Mouse (Mus musculus): ENCODE data around the gene Selplg. TPM values are rescaled to one million over a fixed set of nuclear protein-coding genes. Genes with fewer than 3 reads are reported as not detected.
"Not testable (repeated sequence)": the region's sequence is repeated elsewhere in the genome, so short reads cannot be mapped to it uniquely, and the experiment has no call there.

Selplg gene
- polyA plus RNA-seq, 2 experiments, result 4.0 to 5.4 TPM

DNA sequence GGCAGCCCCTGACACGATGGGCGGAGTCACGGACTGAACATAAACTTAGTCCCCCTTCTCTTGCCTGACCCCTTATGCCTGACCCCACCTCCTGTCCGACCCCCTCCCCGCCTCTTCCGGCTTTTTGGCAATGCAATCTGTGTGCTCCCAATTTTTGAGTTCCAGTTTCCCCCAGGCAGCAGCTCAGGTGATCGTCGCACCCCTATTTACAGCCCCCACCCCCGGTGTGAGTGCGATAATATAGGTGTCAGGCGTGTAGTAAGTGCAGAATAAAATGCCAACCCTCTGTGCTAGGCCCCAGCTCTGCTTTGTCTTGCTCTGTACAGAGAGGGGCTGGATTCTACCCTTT, 17.4 kb downstream of the Selplg start:
- no peak overlapping the region for H3K9ac ChIP-seq (ENCODE audit: low read depth, low read length, severe bottlenecking)
- H3K27ac ChIP-seq (replicated peaks; ENCODE audit: low read depth, low read length), result no peak overlapping the region
- 44% methylated on average over 11 of the region's 11 CpGs for WGBS
- H3K27me3 ChIP-seq (ENCODE audit: control insufficient read depth, insufficient read depth, low read length), result no peaks in the 10 kb centered on the region
- H3K4me3 ChIP-seq (replicated peaks; ENCODE audit: low read length), result no peak overlapping the region
- TF ChIP-seq POLR2A (IDR thresholded peaks at IDR 0.05; ENCODE audit: borderline replicate concordance, extremely low read depth, insufficient read depth, insufficient read length), result no peak
- no peaks in the 10 kb centered on the region for H3K36me3 ChIP-seq (ENCODE audit: control insufficient read depth, insufficient read depth, low read length)
- H3K4me2 ChIP-seq (replicated peaks; ENCODE audit: low read depth, low read length, severe bottlenecking), result no peak overlapping the region
- no peaks in the 10 kb centered on the region for H3K4me1 ChIP-seq (ENCODE audit: control insufficient read depth, insufficient read depth, low read length)
- peaks cover 9% of the 10 kb centered on the region for H3K9me3 ChIP-seq (ENCODE audit: control insufficient read depth, low read length)
- DNase-seq (ENCODE audit: low spot score) (no peak), ATAC-seq (ENCODE audit: low FRiP score, low read depth) (no peak)

DNA sequence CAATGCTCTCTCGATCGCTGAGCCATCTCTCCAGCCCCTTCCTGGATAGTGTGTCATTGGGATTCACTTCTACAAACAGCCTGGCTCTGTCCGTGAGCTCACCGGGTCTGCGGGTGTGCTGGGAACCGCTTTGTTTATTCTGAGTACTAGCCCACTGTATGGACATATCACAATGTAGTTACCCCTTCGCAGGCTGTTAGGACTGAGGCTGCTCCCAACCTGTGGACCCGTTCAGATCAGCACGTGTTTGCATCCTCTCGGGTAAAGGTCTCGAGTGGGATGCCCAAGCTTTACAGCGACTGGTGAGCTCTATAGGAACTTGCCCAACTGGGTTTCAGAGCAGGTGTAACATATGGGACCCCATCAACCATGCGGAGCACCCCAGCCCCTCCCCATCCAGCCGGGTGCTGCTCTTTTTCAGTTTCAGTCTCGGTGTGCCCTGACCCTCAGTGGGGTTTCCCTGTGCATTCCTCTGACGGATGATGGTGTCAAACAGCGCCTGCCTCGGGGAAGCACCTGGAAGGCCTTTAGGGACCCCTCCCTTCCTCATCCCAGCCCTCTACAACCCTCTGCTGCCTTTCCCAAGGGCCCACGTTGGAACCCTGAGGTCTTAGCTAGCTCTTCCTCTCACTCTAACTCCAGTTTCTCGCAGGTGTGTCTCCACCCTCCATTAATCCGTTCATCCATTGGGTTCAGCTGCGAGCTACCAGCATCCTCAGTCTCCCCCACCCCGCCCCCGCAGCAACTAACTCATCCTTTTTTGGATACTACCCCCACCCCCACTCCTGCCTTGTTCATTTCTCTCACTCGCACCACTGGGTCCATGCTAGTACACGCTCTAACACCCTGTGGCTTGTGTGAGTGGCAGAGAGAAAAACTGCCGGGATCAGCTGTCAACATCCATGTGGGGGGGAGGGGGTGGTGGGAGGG, 18.1 kb downstream of the Selplg start:
- 37% methylated on average over 27 of the region's 27 CpGs for WGBS
- no peak overlapping the region for H3K27ac ChIP-seq (replicated peaks; ENCODE audit: low read depth, low read length)

DNA sequence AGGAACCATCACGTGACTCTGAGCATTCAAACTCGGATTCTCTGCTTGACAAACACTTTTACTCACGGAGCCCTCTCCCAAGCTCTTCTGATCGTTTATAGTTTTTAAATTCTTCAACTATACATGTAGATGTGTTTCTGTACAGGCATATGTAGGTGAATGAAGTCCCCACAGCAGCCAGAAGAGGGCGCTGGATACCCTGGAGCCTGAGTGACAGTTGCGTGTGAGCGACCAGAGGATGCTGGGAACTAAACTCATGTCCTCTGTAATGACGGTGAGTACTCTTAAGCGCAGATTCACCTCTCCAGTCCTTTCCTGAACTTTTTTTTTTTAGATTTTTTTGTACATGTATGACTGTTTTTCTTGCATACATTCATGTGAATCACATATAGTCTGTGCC, 18.8 kb downstream of the Selplg start:
- DNase-seq (ENCODE audit: low spot score) (no peak), ATAC-seq (ENCODE audit: low FRiP score, low read depth) (no peak)
- H3K27me3 ChIP-seq (ENCODE audit: control insufficient read depth, insufficient read depth, low read length), result no peaks in the 10 kb centered on the region
- 26% methylated on average over 9 of the region's 9 CpGs for WGBS
- no peak overlapping the region for H3K4me2 ChIP-seq (replicated peaks; ENCODE audit: low read depth, low read length, severe bottlenecking)
- H3K4me3 ChIP-seq (replicated peaks; ENCODE audit: low read length), result no peak overlapping the region
- no peak overlapping the region for H3K27ac ChIP-seq (replicated peaks; ENCODE audit: low read depth, low read length)
- peaks cover 9% of the 10 kb centered on the region for H3K9me3 ChIP-seq (ENCODE audit: control insufficient read depth, low read length)
- H3K36me3 ChIP-seq (ENCODE audit: control insufficient read depth, insufficient read depth, low read length), result no peaks in the 10 kb centered on the region
- TF ChIP-seq POLR2A (IDR thresholded peaks at IDR 0.05; ENCODE audit: borderline replicate concordance, extremely low read depth, insufficient read depth, insufficient read length), result no peak
- H3K9ac ChIP-seq (ENCODE audit: low read depth, low read length, severe bottlenecking), result no peak overlapping the region
- H3K4me1 ChIP-seq (ENCODE audit: control insufficient read depth, insufficient read depth, low read length), result peaks cover 4% of the 10 kb centered on the region

More for the DNA sequence above, 18.1 kb downstream of the Selplg start:
- H3K4me1 ChIP-seq (ENCODE audit: control insufficient read depth, insufficient read depth, low read length), result no peaks in the 10 kb centered on the region
- H3K4me2 ChIP-seq (replicated peaks; ENCODE audit: low read depth, low read length, severe bottlenecking), result no peak overlapping the region
- no peak for ATAC-seq (ENCODE audit: low FRiP score, low read depth)
- H3K4me3 ChIP-seq (replicated peaks; ENCODE audit: low read length), result no peak overlapping the region
- H3K9ac ChIP-seq (ENCODE audit: low read depth, low read length, severe bottlenecking), result no peak overlapping the region
- H3K9me3 ChIP-seq (ENCODE audit: control insufficient read depth, low read length), result peaks cover 9% of the 10 kb centered on the region
- DNase-seq (ENCODE audit: low spot score), result no peak
- no peaks in the 10 kb centered on the region for H3K27me3 ChIP-seq (ENCODE audit: control insufficient read depth, insufficient read depth, low read length)
- no peak for TF ChIP-seq POLR2A (IDR thresholded peaks at IDR 0.05; ENCODE audit: borderline replicate concordance, extremely low read depth, insufficient read depth, insufficient read length)
- no peaks in the 10 kb centered on the region for H3K36me3 ChIP-seq (ENCODE audit: control insufficient read depth, insufficient read depth, low read length)

DNA sequence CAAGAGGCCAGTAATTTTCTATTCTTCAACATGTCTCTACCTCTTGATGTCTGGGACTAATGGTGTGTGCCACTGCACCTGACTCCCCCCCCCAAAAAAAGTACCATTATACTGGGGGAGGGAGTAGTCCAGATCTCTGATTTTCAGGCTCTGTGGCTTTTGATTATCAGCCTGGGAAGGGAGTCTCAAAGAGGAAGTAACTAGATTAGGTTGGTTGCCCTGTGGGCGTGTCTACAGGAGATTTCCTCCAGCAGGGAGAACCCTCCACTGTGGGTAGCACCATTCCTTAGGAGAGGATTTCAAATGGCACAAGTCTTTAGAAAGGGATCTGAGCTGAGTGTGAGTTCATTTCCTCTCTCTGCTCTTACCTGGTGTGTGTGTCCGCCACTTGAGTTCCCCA, 19.8 kb downstream of the Selplg start:
- H3K4me1 ChIP-seq (ENCODE audit: control insufficient read depth, insufficient read depth, low read length), result peaks cover 14% of the 10 kb centered on the region
- H3K9me3 ChIP-seq (ENCODE audit: control insufficient read depth, low read length), result peaks cover 9% of the 10 kb centered on the region
- DNase-seq (ENCODE audit: low spot score) (no peak), ATAC-seq (ENCODE audit: low FRiP score, low read depth) (no peak)
- no peak overlapping the region for H3K4me3 ChIP-seq (replicated peaks; ENCODE audit: low read length)
- no peaks in the 10 kb centered on the region for H3K36me3 ChIP-seq (ENCODE audit: control insufficient read depth, insufficient read depth, low read length)
- no peak for TF ChIP-seq POLR2A (IDR thresholded peaks at IDR 0.05; ENCODE audit: borderline replicate concordance, extremely low read depth, insufficient read depth, insufficient read length)
- no peak overlapping the region for H3K27ac ChIP-seq (replicated peaks; ENCODE audit: low read depth, low read length)
- 86% methylated on average over 2 of the region's 2 CpGs for WGBS
- H3K27me3 ChIP-seq (ENCODE audit: control insufficient read depth, insufficient read depth, low read length), result no peaks in the 10 kb centered on the region
- H3K4me2 ChIP-seq (replicated peaks; ENCODE audit: low read depth, low read length, severe bottlenecking), result no peak overlapping the region
- H3K9ac ChIP-seq (ENCODE audit: low read depth, low read length, severe bottlenecking), result no peak overlapping the region

DNA sequence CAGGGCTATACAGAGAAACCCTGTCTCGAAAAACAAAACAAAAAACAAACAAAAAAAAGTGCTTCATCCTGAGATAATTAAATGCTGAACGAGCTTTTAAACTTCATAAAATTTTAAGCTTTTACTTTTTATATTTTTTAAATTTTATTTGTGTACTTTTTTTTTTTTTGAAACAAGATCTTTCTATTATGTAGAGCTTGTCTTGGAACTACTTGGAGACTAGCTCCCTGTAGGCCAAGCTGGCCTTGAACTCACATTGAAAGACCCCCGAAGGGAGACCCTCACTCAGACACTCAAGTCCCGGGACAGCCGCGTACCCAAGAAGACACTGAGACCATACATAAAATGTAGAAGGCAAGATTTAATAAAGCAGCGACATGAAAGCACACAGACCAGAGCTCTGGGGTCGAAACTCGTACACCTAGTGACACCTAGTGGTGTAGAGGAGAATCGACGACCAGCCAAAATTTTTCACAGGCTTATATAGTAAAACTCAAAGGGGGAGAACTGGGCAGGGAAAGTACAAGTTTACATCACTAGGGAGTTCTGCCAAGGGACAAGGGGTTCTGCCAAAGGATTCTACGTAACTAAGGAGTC, 20.5 kb downstream of the Selplg start:
- ATAC-seq (ENCODE audit: low FRiP score, low read depth); H3K36me3 ChIP-seq (ENCODE audit: control insufficient read depth, insufficient read depth, low read length); H3K4me3 ChIP-seq (replicated peaks; ENCODE audit: low read length); H3K27me3 ChIP-seq (ENCODE audit: control insufficient read depth, insufficient read depth, low read length); H3K9ac ChIP-seq (ENCODE audit: low read depth, low read length, severe bottlenecking); H3K27ac ChIP-seq (replicated peaks; ENCODE audit: low read depth, low read length); H3K9me3 ChIP-seq (ENCODE audit: control insufficient read depth, low read length); H3K4me2 ChIP-seq (replicated peaks; ENCODE audit: low read depth, low read length, severe bottlenecking): not testable (repeated sequence)
- DNase-seq (ENCODE audit: low spot score), result peak; percentile 39
- WGBS, result 17% methylated on average over 11 of the region's 12 CpGs
- peaks cover 21% of the 10 kb centered on the region for H3K4me1 ChIP-seq (ENCODE audit: control insufficient read depth, insufficient read depth, low read length)

All from limb, embryonic 14.5 days (tissue).